Mouse (Mus musculus): Measurements from ENCODE around the gene Nrf1. TPM values are rescaled to one million over a fixed set of nuclear protein-coding genes. Genes with fewer than 3 reads are reported as not detected.
A peak's percentile ranks its signal among the peaks of the same experiment; 100 is the strongest.

The Nrf1 gene
- polyA plus RNA-seq, 1 experiment from 2014 or later = 14.0 TPM

- no peak overlapping the region for H3K4me3 ChIP-seq (ENCODE audit: low read depth, low read length)
- no peak overlapping the region for H3K4me2 ChIP-seq (replicated peaks; ENCODE audit: low read depth)
- TF ChIP-seq CTCF (IDR thresholded peaks at IDR 0.05; ENCODE audit: low read depth) = no peak
- no peaks in the 10 kb centered on the region for H3K36me3 ChIP-seq (ENCODE audit: control insufficient read depth, insufficient read depth)
- H3K27ac ChIP-seq (ENCODE audit: low read depth, low read length) = no peak overlapping the region
- ATAC-seq = no peak
- no peaks in the 10 kb centered on the region for H3K27me3 ChIP-seq (replicated peaks; ENCODE audit: control insufficient read depth, insufficient read depth, low read length)
- no peak overlapping the region for H3K9ac ChIP-seq (ENCODE audit: low read depth, low read length)
- 81% methylated on average over 11 of the region's 11 CpGs for WGBS
- no peaks in the 10 kb centered on the region for H3K4me1 ChIP-seq (replicated peaks; ENCODE audit: control insufficient read depth, insufficient read depth, low read length)
- H3K9me3 ChIP-seq (ENCODE audit: control insufficient read depth) = no peaks in the 10 kb centered on the region
Observed at GRCm38 (mm10) chr6:30195656-30196055, 147.9 kb downstream of the Nrf1 start.

GRCm38 (mm10) chr6:30196143-30196542 lies 148.4 kb downstream of the Nrf1 start:
- Histone ChIP-seq H3K9me3 (ENCODE audit: control insufficient read depth) (no peaks in the 10 kb centered on the region), H3K27me3 (replicated peaks; ENCODE audit: control insufficient read depth, insufficient read depth, low read length) (no peaks in the 10 kb centered on the region), H3K4me1 (replicated peaks; ENCODE audit: control insufficient read depth, insufficient read depth, low read length) (no peaks in the 10 kb centered on the region), H3K27ac (ENCODE audit: low read depth, low read length) (no peak overlapping the region), H3K36me3 (ENCODE audit: control insufficient read depth, insufficient read depth) (no peaks in the 10 kb centered on the region), H3K4me2 (replicated peaks; ENCODE audit: low read depth) (no peak overlapping the region), H3K9ac (ENCODE audit: low read depth, low read length) (no peak overlapping the region), H3K4me3 (ENCODE audit: low read depth, low read length) (no peak overlapping the region)
- no peak for TF ChIP-seq CTCF (IDR thresholded peaks at IDR 0.05; ENCODE audit: low read depth)
- ATAC-seq = no peak
- 82% methylated on average over 8 of the region's 8 CpGs for WGBS

MicroRNAs within 50 kb of the gene (microRNA counts, 519-probe panel; counts per million panel counts)
- microRNA mmu-miR-182 = 2,896 counts per million, percentile 31 among the panel's probes with 10 or more counts
- 4,138 counts per million, percentile 59 among the panel's probes with 10 or more counts for microRNA mmu-miR-183
- microRNA mmu-miR-96 = 4,860 counts per million, percentile 83 among the panel's probes with 10 or more counts

Small RNA genes within 50 kb of the gene (microRNA-seq; reads per million reads assigned to microRNA genes)
- gene Mir182 (5,356 reads per million, percentile 91 among the genes with 10 or more reads in this experiment), gene Mir183 (2,017 reads per million, percentile 83 among the genes with 10 or more reads in this experiment), gene Mir96 (1,891 reads per million, percentile 80 among the genes with 10 or more reads in this experiment)

Other genes with a start within 250 kb of the Nrf1 start
- gene Strip2, start 131.0 kb upstream of the Nrf1 start, polyA plus RNA-seq (2015; fragmentation: Nextera tagmentation; extraction: Ambion mirVana) = 0.46 and 0.63 TPM in 2 replicates

Measured in intestine, postnatal 0 days (tissue).